Mouse (Mus musculus) intestine, postnatal 0 days (tissue): ENCODE measurements around the gene Olfr172. TPM values are rescaled to one million over a fixed set of nuclear protein-coding genes. Genes with fewer than 3 reads are reported as not detected.

Source experiments
- ATAC-seq: fragments of 200-750 bp; cut with Nextera tagmentation; 2 replicates; pipeline ENCODE4 v1.8.0; 2017; ENCODE audit warnings: mild to moderate bottlenecking, moderate TSS enrichment, moderate library complexity
- H3K27ac ChIP-seq: fragments of 300-500 bp; sonication (generic); 2 replicates; pipeline ENCODE4 v1.5.1; 2014; ENCODE audit warnings: mild to moderate bottlenecking, low read depth, low read length, moderate library complexity
- H3K27me3 ChIP-seq: fragments of 300-500 bp; sonication (generic); replicated peaks from 2 replicates; pipeline ENCODE4 v1.6.1; 2014; ENCODE audit warnings: low read length, mixed read lengths; ENCODE audit not compliant: control insufficient read depth, insufficient read depth
- H3K36me3 ChIP-seq: fragments of 300-500 bp; sonication (generic); 2 replicates; pipeline ENCODE4 v1.6.1; 2014; ENCODE audit warnings: mild to moderate bottlenecking, moderate library complexity; ENCODE audit not compliant: control insufficient read depth, insufficient read depth
- H3K4me1 ChIP-seq: fragments of 300-500 bp; sonication (generic); replicated peaks from 2 replicates; pipeline ENCODE4 v1.6.1; 2014; ENCODE audit warnings: antibody characterized with exemption, low read length, mixed read lengths; ENCODE audit not compliant: control insufficient read depth, insufficient read depth
- H3K4me2 ChIP-seq: fragments of 300-500 bp; sonication (generic); replicated peaks from 2 replicates; pipeline ENCODE4 v1.6.1; 2014; ENCODE audit warnings: low read depth, mild to moderate bottlenecking, moderate library complexity
- H3K4me3 ChIP-seq: fragments of 300-500 bp; sonication (generic); 2 replicates; pipeline ENCODE4 v1.5.1; 2014; ENCODE audit warnings: low read depth, low read length
- H3K9ac ChIP-seq: fragments of 300-500 bp; sonication (generic); 2 replicates; pipeline ENCODE4 v1.6.1; 2014; ENCODE audit warnings: mild to moderate bottlenecking, low read depth, low read length
- H3K9me3 ChIP-seq: fragments of 300-500 bp; sonication (generic); 2 replicates; pipeline ENCODE4 v1.6.1; 2016; ENCODE audit warnings: mixed run types; ENCODE audit not compliant: control insufficient read depth
- CTCF ChIP-seq: sonication (generic); IDR thresholded peaks from 2 replicates; pipeline ENCODE4 v1.5.1; 2016; ENCODE audit warnings: low read depth, mild to moderate bottlenecking, control low read depth, antibody characterized with exemption, moderate library complexity
- WGBS: fragments of 180-500 bp; shearing (Covaris S2); extraction: QIAGEN DNeasy Blood & Tissue Kit; methylation state at CpG from one replicate; pipeline ENCODE4 v1.1.7; 2014; 5-methylcytosine and 5-hydroxymethylcytosine counted together
- polyA plus RNA-seq: library from polyadenylated mRNA; unstranded; fragments of >200 nt; fragmentation: Nextera tagmentation; extraction: Ambion mirVana; gene quantifications from 2 replicates; pipeline ENCODE4 v1.2.1, GENCODE M21; 2015

Gene Olfr172
- polyA plus RNA-seq, 1 experiment from 2014 or later = not detected

DNA sequence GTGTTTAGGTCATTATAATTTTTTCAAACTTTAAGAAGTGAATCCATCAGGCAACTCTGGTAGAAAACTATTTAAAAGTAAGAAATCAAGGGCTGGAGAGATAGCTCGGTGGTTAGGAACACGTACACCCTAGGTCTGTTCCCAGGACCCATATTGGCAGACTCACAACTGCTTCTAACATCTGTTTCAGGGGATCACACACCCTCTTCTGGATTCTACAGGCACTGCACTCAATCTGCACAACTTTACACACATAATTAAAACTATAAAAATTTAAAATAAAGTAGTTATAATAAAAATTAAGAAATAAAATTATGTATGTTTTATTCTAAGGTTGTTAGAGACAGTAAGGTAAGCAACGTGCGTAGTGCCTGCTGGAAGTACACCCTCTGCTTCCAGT lies 24.8 kb downstream of the Olfr172 start:
- H3K27me3 ChIP-seq = no peaks in the 10 kb centered on the region
- ATAC-seq = no peak
- no peak overlapping the region for H3K9ac ChIP-seq
- no peaks in the 10 kb centered on the region for H3K4me1 ChIP-seq
- H3K4me2 ChIP-seq = no peak overlapping the region
- no peak overlapping the region for H3K4me3 ChIP-seq
- H3K36me3 ChIP-seq = peaks cover 9% of the 10 kb centered on the region; the same call in 1 of the 2 replicates
- peak; percentile 49 for TF ChIP-seq CTCF
- no peak overlapping the region for H3K27ac ChIP-seq
- WGBS = 80% methylated on average over 4 of the region's 4 CpGs
- H3K9me3 ChIP-seq = no peaks in the 10 kb centered on the region

GRCm38 (mm10) chr16:58728176-58728671 lies 34.8 kb downstream of the Olfr172 start:
- no peaks in the 10 kb centered on the region for H3K27me3 ChIP-seq
- H3K9ac ChIP-seq = peak overlapping the region; percentile 71
- no peak for TF ChIP-seq CTCF
- H3K4me1 ChIP-seq = no peaks in the 10 kb centered on the region
- peak overlapping the region; percentile 83 for H3K27ac ChIP-seq
- H3K4me3 ChIP-seq = peak overlapping the region; percentile 98
- ATAC-seq = peak; percentile 77
- no peaks in the 10 kb centered on the region for H3K9me3 ChIP-seq
- H3K36me3 ChIP-seq = peaks cover 28% of the 10 kb centered on the region
- peak overlapping the region; percentile 77 for H3K4me2 ChIP-seq
- WGBS = under 1% methylated on average over 21 of the region's 31 CpGs

- no peak for TF ChIP-seq CTCF
- Histone ChIP-seq H3K9me3 (no peaks in the 10 kb centered on the region), H3K27ac (peak within 1 kb of the TSS; percentile 83), H3K9ac (peak within 1 kb of the TSS; percentile 71), H3K4me2 (peak within 1 kb of the TSS; percentile 77), H3K27me3 (no peaks in the 10 kb centered on the region), H3K36me3 (peaks cover 22% of the 10 kb centered on the region), H3K4me1 (no peaks in the 10 kb centered on the region), H3K4me3 (peak within 1 kb of the TSS; percentile 98)
- peak; percentile 100 for ATAC-seq
- 2% methylated on average over 35 of the region's 35 CpGs for WGBS
Measured at GRCm38 (mm10) chr16:58727477-58728131, 35.4 kb downstream of the Olfr172 start, which contains the start of gene Cldnd1. Gene Cldnd1, plus strand, starts transcription at chr16:58727910.

DNA sequence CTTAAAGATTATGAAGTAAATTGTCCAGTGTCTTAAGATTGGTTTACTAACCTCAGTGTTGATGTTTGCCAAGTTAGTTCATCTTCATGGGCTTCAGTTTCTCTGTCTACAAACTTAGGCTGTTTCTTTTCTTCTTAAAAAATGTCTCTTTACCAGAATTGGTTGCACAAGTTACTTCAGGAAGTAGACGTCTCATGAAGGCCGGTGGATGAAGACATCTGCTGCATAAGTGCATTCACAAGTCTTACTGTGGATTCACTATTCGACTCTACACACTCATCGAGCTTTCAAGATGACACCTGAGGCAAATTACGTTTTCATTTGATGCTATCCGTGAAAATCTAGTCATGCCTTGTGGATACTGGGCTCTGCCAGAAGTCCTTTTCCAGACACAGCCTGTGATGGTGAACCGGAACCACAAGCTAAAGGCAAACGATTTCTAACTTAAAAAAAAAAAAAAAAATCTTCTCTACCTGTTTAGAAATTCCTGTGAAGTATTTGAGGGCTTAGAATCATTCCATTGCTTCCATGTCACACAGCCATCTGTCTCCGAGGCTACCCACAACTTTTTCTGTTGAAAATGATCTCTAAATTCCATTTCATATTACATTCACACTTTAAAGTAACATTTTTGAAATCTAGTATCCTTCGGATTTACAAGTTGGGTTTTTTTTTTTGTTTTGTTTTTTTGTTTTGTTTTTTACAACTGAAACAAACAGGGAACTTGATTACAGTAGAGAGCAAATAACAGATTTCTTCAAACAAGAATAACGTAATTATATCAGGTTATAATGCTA lies 36.1 kb downstream of the Olfr172 start:
- ATAC-seq = no peak
- Histone ChIP-seq H3K4me3 (peak overlapping the region; percentile 98; the same call in 1 of the 2 replicates), H3K27me3 (no peaks in the 10 kb centered on the region), H3K9ac (0 out of 2 replicates have a peak overlapping the region, but pooled peaks have one; percentile 71), H3K4me1 (no peaks in the 10 kb centered on the region), H3K27ac (no peak overlapping the region), H3K9me3 (no peaks in the 10 kb centered on the region), H3K36me3 (peaks cover 15% of the 10 kb centered on the region), H3K4me2 (peak overlapping the region; percentile 77)
- WGBS = 64% methylated on average over 11 of the region's 11 CpGs
- no peak for TF ChIP-seq CTCF

DNA sequence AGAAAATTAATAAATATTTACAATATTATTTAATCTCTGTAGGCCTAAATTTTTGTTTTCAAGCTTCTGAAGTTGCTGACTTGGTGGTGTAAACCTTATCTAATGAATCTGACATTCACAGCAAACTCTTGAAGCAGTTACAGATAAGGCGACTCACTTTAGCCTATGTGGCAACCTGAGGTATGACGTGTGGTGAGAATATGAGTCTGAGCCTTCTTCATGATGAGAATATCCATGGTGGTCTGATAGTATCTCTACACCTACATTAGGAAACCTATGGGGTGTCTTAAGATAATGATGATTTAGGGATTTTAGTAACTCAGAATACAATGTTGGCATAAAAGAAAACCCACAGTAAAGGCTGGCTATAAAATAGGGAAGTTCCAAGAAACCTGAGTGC lies 40.7 kb downstream of the Olfr172 start:
- Histone ChIP-seq H3K9ac (no peak overlapping the region), H3K9me3 (no peaks in the 10 kb centered on the region), H3K27me3 (no peaks in the 10 kb centered on the region), H3K4me1 (no peaks in the 10 kb centered on the region), H3K4me3 (no peak overlapping the region), H3K4me2 (no peak overlapping the region), H3K27ac (peak overlapping the region; percentile 54; the same call in 1 of the 2 replicates), H3K36me3 (no peaks in the 10 kb centered on the region)
- peak; percentile 84 for ATAC-seq
- 48% methylated on average over 2 of the region's 2 CpGs for WGBS
- TF ChIP-seq CTCF = no peak

DNA sequence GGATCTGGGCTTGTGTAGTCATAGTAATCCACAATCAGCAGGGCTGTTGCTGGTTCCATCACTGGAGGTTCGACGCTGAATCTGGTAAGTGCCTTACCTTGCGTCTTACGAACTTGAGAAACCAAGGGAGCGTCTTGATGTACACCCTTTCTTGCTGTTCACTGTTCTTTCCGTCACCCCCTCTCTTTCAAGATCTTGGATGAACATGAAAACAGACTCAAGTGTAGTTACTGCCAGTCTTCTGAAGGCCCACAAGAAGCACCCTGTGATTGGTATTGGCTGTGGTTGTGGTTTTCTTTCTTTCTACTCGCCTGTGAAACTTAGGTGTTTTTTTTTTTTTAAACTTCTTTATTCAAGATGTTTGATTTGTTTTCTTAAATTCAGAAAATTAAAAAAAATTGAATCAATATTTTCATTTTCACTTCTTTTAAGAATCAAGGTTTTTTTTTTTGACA lies 44.3 kb downstream of the Olfr172 start, which contains the start of gene Gpr15:
TSS of gene Gpr15 (minus strand) at position 405 of the 455 bp plus-strand sequence.
- TF ChIP-seq CTCF = no peak
- Histone ChIP-seq H3K4me1 (no peaks in the 10 kb centered on the region), H3K4me2 (no peak within 1 kb of the TSS), H3K9ac (no peak within 1 kb of the TSS), H3K9me3 (no peaks in the 10 kb centered on the region), H3K27ac (no peak within 1 kb of the TSS), H3K27me3 (no peaks in the 10 kb centered on the region), H3K36me3 (no peaks in the 10 kb centered on the region), H3K4me3 (no peak within 1 kb of the TSS)
- ATAC-seq = no peak
- WGBS = 91% methylated on average over 7 of the region's 7 CpGs
